Mouse (Mus musculus): ENCODE measurements around the gene Lgals12.

DNA sequence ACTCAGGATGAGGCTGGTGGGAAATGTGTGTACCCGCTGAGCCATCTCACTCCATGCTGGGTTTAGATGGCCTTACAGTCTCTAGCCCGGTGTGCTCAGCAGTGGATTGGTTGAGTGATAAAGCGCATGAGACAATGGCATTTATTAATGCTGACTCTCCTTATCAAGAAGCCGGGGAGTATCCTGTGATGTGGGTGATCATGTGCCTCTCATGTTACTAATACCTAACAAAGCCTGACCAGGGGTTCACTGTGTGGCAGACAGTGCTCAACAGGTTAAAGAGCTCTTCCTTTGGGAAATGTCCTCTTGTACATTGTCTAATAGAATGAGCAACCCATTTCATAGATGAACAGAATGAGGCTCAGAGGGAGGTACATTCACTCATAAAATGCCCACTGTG lies 52.1 kb downstream of the Lgals12 start:
- TF ChIP-seq HCFC1 (IDR thresholded peaks at IDR 0.05; ENCODE audit: borderline replicate concordance, insufficient read depth, low read length): no peak
- TF ChIP-seq MAFK (IDR thresholded peaks at IDR 0.05; ENCODE audit: insufficient read depth, low read depth, low read length): no peak
- no peak for TF ChIP-seq ZC3H11A (IDR thresholded peaks at IDR 0.05; ENCODE audit: borderline replicate concordance, low read depth, low read length)
- no peak for TF ChIP-seq ZNF384 (IDR thresholded peaks at IDR 0.05; ENCODE audit: low read depth, low read length)
- TF ChIP-seq CHD2 (IDR thresholded peaks at IDR 0.05; ENCODE audit: low read depth, low read length): no peak
